Comparison of ENCODE assay signal across 8 mouse cellular contexts in the genomic region with DNA sequence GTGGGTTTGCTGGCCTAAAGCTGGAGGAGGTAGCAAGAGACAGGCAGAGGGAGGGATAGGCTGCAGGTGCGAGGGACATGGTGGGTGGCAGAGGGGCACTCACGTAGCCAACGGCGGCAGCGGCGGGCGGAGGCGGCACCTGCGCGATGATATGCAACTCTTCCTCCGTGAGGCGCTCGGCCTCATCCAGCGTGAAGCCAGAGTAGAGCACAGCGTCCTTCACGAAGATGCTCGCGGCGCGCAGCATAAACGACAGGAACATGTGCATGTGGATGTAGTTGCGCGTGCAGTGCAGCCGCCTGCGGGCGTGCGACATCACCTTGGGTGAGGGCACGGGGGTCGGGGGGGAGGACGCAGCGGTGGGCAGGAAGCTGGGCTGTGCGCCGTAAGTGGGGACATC. TPM values are rescaled to one million over a fixed set of nuclear protein-coding genes. Genes with fewer than 3 reads are reported as not detected.
DNase-seq lines count a peak whose midpoint lies in the region; ATAC-seq lines count a peak whose summit lies in the region.
"Had no signal": no experiment of that assay in that cellular context is flagged by ENCODE, and none has a peak within 500 bp of the region (broad histone marks: within the 10 kb centered on the region; RNA-seq: fewer than 3 reads in every experiment).

No protein-coding gene starts in this region.

- H3K4me1 ChIP-seq in forebrain, embryonic 13.5 days = peaks cover 20% of the 10 kb centered on the region

- DNase-seq in right cerebral cortex, adult 2 months (ENCODE audit: low spot score in 2 of 2) = peak; percentile 31 to 39
- no peak for DNase-seq in right cerebral cortex, postnatal 25 days
- DNase-seq in thymus, postnatal 25 days = peak; percentile 38
- no peak for DNase-seq in spleen, postnatal 4 days (ENCODE audit: low spot score in 2 of 2)
- DNase-seq in layer of hippocampus, postnatal 10 days (ENCODE audit: low spot score in 2 of 2) = no peak

- H3K27me3 ChIP-seq in forebrain, embryonic 13.5 days = peaks cover 56% of the 10 kb centered on the region

- no peak overlapping the region for H3K27ac ChIP-seq in forebrain, embryonic 13.5 days
- H3K27ac ChIP-seq: kidney, postnatal 0 days had no signal

- peak overlapping the region; percentile 28 for H3K4me3 ChIP-seq in forebrain, embryonic 13.5 days

- ATAC-seq in forebrain, embryonic 13.5 days = no peak
- 0 out of 2 replicates have a peak, but pooled peaks have one; percentile 10 for ATAC-seq in megakaryocyte progenitor cell, adult 5-6 weeks (replicated peaks; ENCODE audit: poor library complexity)

- H3K9ac ChIP-seq in forebrain, embryonic 13.5 days = peak overlapping the region; percentile 37

- WGBS in forebrain, embryonic 13.5 days = 3% methylated on average over 33 of the region's 33 CpGs

- H3K4me2 ChIP-seq in forebrain, embryonic 13.5 days = peak overlapping the region; percentile 59

- no peaks in the 10 kb centered on the region for H3K9me3 ChIP-seq in forebrain, embryonic 13.5 days (replicated peaks)

- H3K36me3 ChIP-seq in forebrain, embryonic 13.5 days (ENCODE audit: poor library complexity, severe bottlenecking) = peaks cover 5% of the 10 kb centered on the region; the same call in 1 of the 2 replicates

RNA-seq across cellular contexts. Expression of a gene that starts 14.8 kb away (rescaled TPM):
- 0.40 and 1.8 TPM in 2 replicates for polyA plus RNA-seq in forebrain, embryonic 13.5 days (2015; fragmentation: Nextera tagmentation; extraction: Ambion mirVana)
- not detected in 2 replicates for total RNA-seq in megakaryocyte progenitor cell, adult 5-6 weeks (2015)
- total RNA-seq in megakaryocyte progenitor cell, adult 5-6 weeks (2017) = not detected in 2 replicates
- total RNA-seq in layer of hippocampus, postnatal 10 days (2021) = under 1 TPM; 0.49 to 0.75 TPM

RNA-seq across cellular contexts. Expression of a gene that starts 20.1 kb away (rescaled TPM):
- polyA plus RNA-seq in forebrain, embryonic 13.5 days (2015; fragmentation: Nextera tagmentation; extraction: Ambion mirVana) = 5.5 and 5.9 TPM in 2 replicates
- 0.15 TPM in 1 of 2 replicates, not detected in the other for total RNA-seq in megakaryocyte progenitor cell, adult 5-6 weeks (2015)
- 0.92 TPM in 1 of 2 replicates, not detected in the other for total RNA-seq in megakaryocyte progenitor cell, adult 5-6 weeks (2017)
- 1 to 10 TPM; 6.7 to 7.6 TPM for total RNA-seq in layer of hippocampus, postnatal 10 days (2021)

Comparison
In these comparisons a context has a peak if more than half of its experiments do, and no peak if none do; other contexts are left out.
1. DNase-seq: peak in right cerebral cortex, adult 2 months (2 of 2) and thymus, postnatal 25 days (single experiment); none in right cerebral cortex, postnatal 25 days (single experiment), spleen, postnatal 4 days (0 of 2) and layer of hippocampus, postnatal 10 days (0 of 2).
2. RNA of a gene that starts 20.1 kb away (total RNA-seq): 6.7 to 7.6 TPM in layer of hippocampus, postnatal 10 days; 0.15 to 0.92 TPM in megakaryocyte progenitor cell, adult 5-6 weeks; every median in the first group is over 4 times any median in the second.